Mouse (Mus musculus) heart, embryonic 15.5 days (tissue): ENCODE results near the gene Pemt. TPM values are rescaled to one million over a fixed set of nuclear protein-coding genes. Genes with fewer than 3 reads are reported as not detected.
"Not testable (repeated sequence)": the region's sequence is repeated elsewhere in the genome, so short reads cannot be mapped to it uniquely, and the experiment has no call there.

Source experiments
- ATAC-seq: fragments of 200-750 bp; cut with Nextera tagmentation; replicated peaks from 2 replicates; pipeline ENCODE4 v1.8.0; 2017; ENCODE audit warnings: low read depth, moderate TSS enrichment; ENCODE audit not compliant: insufficient number of reproducible peaks, insufficient read depth, low FRiP score
- H3K27ac ChIP-seq: fragments of 300-500 bp; sonication (generic); 2 replicates; pipeline ENCODE4 v1.5.1; 2015; ENCODE audit warnings: mild to moderate bottlenecking, inconsistent platforms
- H3K27me3 ChIP-seq: fragments of 300-500 bp; sonication (generic); 2 replicates; pipeline ENCODE4 v1.6.1; 2015; ENCODE audit warnings: inconsistent platforms
- H3K36me3 ChIP-seq: fragments of 300-500 bp; sonication (generic); 2 replicates; pipeline ENCODE4 v1.6.1; 2015; ENCODE audit warnings: mild to moderate bottlenecking, inconsistent platforms
- H3K4me1 ChIP-seq: fragments of 300-500 bp; sonication (generic); replicated peaks from 2 replicates; pipeline ENCODE4 v1.6.1; 2015; ENCODE audit warnings: inconsistent platforms
- H3K4me2 ChIP-seq: fragments of 300-500 bp; sonication (generic); 2 replicates; pipeline ENCODE4 v1.6.1; 2015; ENCODE audit warnings: inconsistent platforms, mild to moderate bottlenecking, moderate library complexity
- H3K4me3 ChIP-seq: fragments of 300-500 bp; sonication (generic); 2 replicates; pipeline ENCODE4 v1.5.1; 2015; ENCODE audit warnings: mild to moderate bottlenecking, inconsistent platforms
- H3K9ac ChIP-seq: fragments of 300-500 bp; sonication (generic); 2 replicates; pipeline ENCODE4 v1.6.1; 2015; ENCODE audit warnings: mild to moderate bottlenecking, inconsistent platforms
- H3K9me3 ChIP-seq: fragments of 300-500 bp; sonication (generic); replicated peaks from 2 replicates; pipeline ENCODE4 v1.6.1; 2016; ENCODE audit warnings: inconsistent platforms
- WGBS: fragments of 180-500 bp; shearing (Covaris S2); methylation state at CpG from one replicate; pipeline ENCODE4 v1.1.7; 2015; ENCODE audit warnings: mixed read lengths; 5-methylcytosine and 5-hydroxymethylcytosine counted together
- polyA plus RNA-seq: library from polyadenylated mRNA; unstranded; fragments of >200 nt; fragmentation: Nextera tagmentation; extraction: Ambion mirVana; gene quantifications from 2 replicates; pipeline ENCODE4 v1.2.1, GENCODE M21; 2015

Gene Pemt
- polyA plus RNA-seq, 1 experiment from 2014 or later, result 7.3 TPM

DNA sequence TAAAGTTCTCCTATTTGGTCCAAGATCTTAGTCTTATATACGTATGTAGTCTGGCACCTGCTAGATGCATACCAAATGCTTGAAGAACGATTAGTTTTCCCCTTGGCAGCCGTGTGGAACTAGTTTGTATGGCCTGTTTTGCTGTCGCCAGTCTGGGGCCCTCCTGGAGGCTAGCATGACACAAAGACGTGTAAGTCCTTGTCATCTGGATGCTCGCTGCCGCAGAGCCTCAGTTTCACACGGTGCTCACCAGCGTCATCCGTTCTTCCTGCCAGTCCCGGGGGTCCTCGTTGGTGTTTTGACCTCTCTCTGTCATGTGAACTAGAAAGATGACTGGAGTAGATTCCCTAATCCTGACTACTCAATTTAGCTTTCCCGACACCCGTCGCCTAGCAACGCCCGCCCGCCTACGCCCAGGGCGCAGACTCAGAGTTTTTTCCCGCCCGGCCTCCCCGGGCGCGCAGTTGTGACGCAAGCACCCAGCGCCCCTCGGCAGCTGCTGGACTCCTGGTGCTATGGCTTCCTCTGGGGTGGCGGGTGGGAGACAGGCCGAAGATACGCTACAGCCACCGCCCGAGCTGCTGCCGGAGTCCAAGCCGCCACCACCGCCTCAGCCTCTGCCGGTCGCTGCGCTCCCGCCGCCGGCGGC lies 98.4 kb downstream of the Pemt start, which contains the start of gene Med9:
Gene Med9, plus strand, starts transcription at position 455 of the 649 bp plus-strand sequence.
- WGBS, result under 1% methylated on average over 42 of the region's 43 CpGs

DNA sequence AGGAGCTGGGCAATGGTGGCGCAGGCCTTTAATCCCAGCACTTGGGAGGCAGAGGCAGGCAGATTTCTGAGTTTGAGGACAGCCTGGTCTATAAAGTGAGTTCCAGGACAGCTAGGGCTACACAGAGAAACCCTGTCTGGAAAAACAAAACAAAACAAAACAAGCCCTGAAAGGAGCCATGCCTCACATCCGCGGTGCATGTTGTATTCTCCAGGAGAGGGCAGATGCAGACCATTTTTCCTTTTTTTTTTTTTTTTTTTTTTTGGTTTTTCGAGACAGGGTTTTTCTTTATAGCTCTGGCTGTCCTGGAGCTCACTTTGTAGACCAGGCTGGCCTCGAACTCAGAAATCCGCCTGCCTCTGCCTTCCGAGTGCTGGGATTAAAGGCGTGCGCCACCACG lies 101.4 kb downstream of the Pemt start:
- not testable (repeated sequence) for ATAC-seq

More for the DNA sequence above, 98.4 kb downstream of the Pemt start, which contains the start of gene Med9:
- Histone ChIP-seq H3K4me2 (peak within 1 kb of the TSS; percentile 79), H3K9me3 (no peaks in the 10 kb centered on the region), H3K27ac (peak within 1 kb of the TSS; percentile 78), H3K36me3 (no peaks in the 10 kb centered on the region), H3K4me1 (peaks cover 22% of the 10 kb centered on the region), H3K9ac (peak within 1 kb of the TSS; percentile 97), H3K4me3 (peak within 1 kb of the TSS; percentile 74), H3K27me3 (no peaks in the 10 kb centered on the region)
- peak; percentile 95 for ATAC-seq

DNA sequence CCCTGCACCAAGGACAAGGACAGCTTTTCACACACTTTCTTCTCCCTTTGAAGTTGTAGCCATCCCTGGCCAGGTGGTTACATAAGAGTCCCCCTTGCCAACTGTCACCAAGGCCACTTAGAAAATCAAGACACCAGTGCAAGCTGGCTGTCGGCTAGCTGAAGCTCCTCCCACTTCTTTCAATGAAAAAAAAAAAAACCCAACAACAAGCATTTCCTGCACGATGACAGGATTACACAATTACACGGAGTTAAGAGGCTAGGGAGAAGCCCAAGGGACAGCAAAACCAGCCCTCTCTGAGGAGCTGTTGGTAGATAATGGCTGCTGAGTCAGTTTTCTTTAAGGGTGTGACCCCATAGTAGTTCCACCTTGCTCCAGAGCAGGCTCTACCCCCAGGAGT lies 104.9 kb downstream of the Pemt start:
- ATAC-seq, result no peak
- Histone ChIP-seq H3K9me3 (no peaks in the 10 kb centered on the region), H3K36me3 (no peaks in the 10 kb centered on the region), H3K9ac (no peak overlapping the region), H3K4me3 (no peak overlapping the region), H3K27ac (no peak overlapping the region), H3K27me3 (no peaks in the 10 kb centered on the region), H3K4me2 (no peak overlapping the region), H3K4me1 (peaks cover 4% of the 10 kb centered on the region)
- WGBS, result 13% methylated on average over 3 of the region's 3 CpGs

More for the DNA sequence above, 101.4 kb downstream of the Pemt start:
- H3K27ac ChIP-seq, H3K9me3 ChIP-seq, H3K27me3 ChIP-seq, H3K4me2 ChIP-seq, H3K9ac ChIP-seq, H3K4me3 ChIP-seq, H3K36me3 ChIP-seq: not testable (repeated sequence)
- WGBS, result 84% methylated on average over 10 of the region's 10 CpGs
- peaks cover 24% of the 10 kb centered on the region for H3K4me1 ChIP-seq

GRCm38 (mm10) chr11:59940645-59941044 lies 105.6 kb downstream of the Pemt start:
- no peaks in the 10 kb centered on the region for H3K9me3 ChIP-seq
- peaks cover 4% of the 10 kb centered on the region for H3K4me1 ChIP-seq
- H3K9ac ChIP-seq, result no peak overlapping the region
- H3K27ac ChIP-seq, result no peak overlapping the region
- WGBS, result 47% methylated on average over 3 of the region's 3 CpGs
- no peaks in the 10 kb centered on the region for H3K36me3 ChIP-seq
- H3K4me3 ChIP-seq, result no peak overlapping the region
- no peak for ATAC-seq
- no peaks in the 10 kb centered on the region for H3K27me3 ChIP-seq
- no peak overlapping the region for H3K4me2 ChIP-seq

DNA sequence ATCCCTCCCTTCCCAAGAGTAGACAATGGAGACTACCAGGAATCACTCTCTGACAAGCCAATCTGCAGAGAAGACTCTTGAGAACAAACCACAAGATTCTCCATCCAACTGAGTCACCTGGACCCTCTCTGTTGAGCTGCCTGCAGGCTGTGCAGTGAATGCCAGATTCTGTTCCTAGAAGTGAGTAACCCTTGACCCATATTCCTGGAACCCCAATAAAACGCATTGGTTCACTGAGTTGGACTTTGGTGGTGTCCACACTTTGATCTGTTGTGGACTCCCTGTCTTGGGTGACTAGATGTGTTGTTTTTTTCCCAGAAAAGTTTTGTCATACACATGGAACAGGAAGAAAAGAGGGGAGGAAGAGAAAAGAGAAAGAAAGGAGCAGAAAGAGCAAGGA lies 106.5 kb downstream of the Pemt start:
- Histone ChIP-seq H3K9me3 (no peaks in the 10 kb centered on the region), H3K27me3 (no peaks in the 10 kb centered on the region), H3K36me3 (no peaks in the 10 kb centered on the region), H3K27ac (no peak overlapping the region), H3K9ac (no peak overlapping the region), H3K4me2 (no peak overlapping the region), H3K4me1 (peaks cover 4% of the 10 kb centered on the region), H3K4me3 (no peak overlapping the region)
- no peak for ATAC-seq
- 74% methylated on average over 1 of the region's 1 CpGs for WGBS

GRCm38 (mm10) chr11:59937615-59938014 lies 108.7 kb downstream of the Pemt start:
- peaks cover 14% of the 10 kb centered on the region for H3K4me1 ChIP-seq
- 41% methylated on average over 2 of the region's 2 CpGs for WGBS
- no peak overlapping the region for H3K27ac ChIP-seq
- H3K4me3 ChIP-seq, result no peak overlapping the region
- H3K27me3 ChIP-seq, result no peaks in the 10 kb centered on the region
- H3K4me2 ChIP-seq, result no peak overlapping the region
- H3K9me3 ChIP-seq, result no peaks in the 10 kb centered on the region
- H3K9ac ChIP-seq, result no peak overlapping the region
- H3K36me3 ChIP-seq, result no peaks in the 10 kb centered on the region
- ATAC-seq, result no peak

GRCm38 (mm10) chr11:59937023-59937422 lies 109.3 kb downstream of the Pemt start:
- H3K27ac ChIP-seq, result no peak overlapping the region
- H3K9me3 ChIP-seq, result no peaks in the 10 kb centered on the region
- H3K4me1 ChIP-seq, result peaks cover 14% of the 10 kb centered on the region
- H3K4me2 ChIP-seq, result no peak overlapping the region
- no peak overlapping the region for H3K4me3 ChIP-seq
- no peaks in the 10 kb centered on the region for H3K27me3 ChIP-seq
- no peak overlapping the region for H3K9ac ChIP-seq
- 74% methylated on average over 3 of the region's 3 CpGs for WGBS
- no peaks in the 10 kb centered on the region for H3K36me3 ChIP-seq
- ATAC-seq, result no peak

DNA sequence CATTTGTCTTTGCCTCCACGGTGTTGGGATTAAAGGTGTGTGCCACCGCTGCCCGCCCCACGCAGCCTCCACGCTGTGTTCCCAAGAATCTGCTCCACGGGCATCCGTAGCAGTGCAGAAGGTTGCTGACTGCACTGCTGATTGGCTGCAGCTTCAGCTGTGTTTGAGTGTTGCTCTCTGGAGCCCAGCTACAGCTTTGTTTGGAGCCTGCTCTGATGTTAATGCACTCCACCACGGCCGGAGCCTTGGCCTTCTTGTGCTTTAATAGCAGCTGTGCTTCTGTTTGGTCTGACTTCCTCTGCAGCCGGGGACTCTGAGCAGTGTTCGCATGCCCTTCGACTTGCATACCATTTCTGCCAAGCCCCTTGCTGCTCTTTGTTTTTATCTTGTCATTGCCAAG lies 112.3 kb downstream of the Pemt start:
- peaks cover 12% of the 10 kb centered on the region for H3K4me1 ChIP-seq
- 37% methylated on average over 12 of the region's 12 CpGs for WGBS
- H3K4me3 ChIP-seq, result no peak overlapping the region
- H3K27me3 ChIP-seq, result no peaks in the 10 kb centered on the region; the same call in 1 of the 2 replicates
- H3K27ac ChIP-seq, result no peak overlapping the region
- no peaks in the 10 kb centered on the region for H3K36me3 ChIP-seq
- no peak overlapping the region for H3K9ac ChIP-seq
- no peaks in the 10 kb centered on the region for H3K9me3 ChIP-seq
- no peak overlapping the region for H3K4me2 ChIP-seq
- no peak; the same call in 1 of the 2 replicates for ATAC-seq

- Histone ChIP-seq H3K27me3 (no peaks in the 10 kb centered on the region; the same call in 1 of the 2 replicates), H3K4me1 (peaks cover 12% of the 10 kb centered on the region), H3K9ac (no peak overlapping the region), H3K4me2 (no peak overlapping the region), H3K4me3 (no peak overlapping the region), H3K9me3 (no peaks in the 10 kb centered on the region), H3K27ac (no peak overlapping the region), H3K36me3 (no peaks in the 10 kb centered on the region)
- ATAC-seq, result no peak
- WGBS, result 62% methylated on average over 9 of the region's 9 CpGs
These were observed 113.5 kb downstream of the Pemt start for GRCm38 (mm10) chr11:59932560-59933337.

DNA sequence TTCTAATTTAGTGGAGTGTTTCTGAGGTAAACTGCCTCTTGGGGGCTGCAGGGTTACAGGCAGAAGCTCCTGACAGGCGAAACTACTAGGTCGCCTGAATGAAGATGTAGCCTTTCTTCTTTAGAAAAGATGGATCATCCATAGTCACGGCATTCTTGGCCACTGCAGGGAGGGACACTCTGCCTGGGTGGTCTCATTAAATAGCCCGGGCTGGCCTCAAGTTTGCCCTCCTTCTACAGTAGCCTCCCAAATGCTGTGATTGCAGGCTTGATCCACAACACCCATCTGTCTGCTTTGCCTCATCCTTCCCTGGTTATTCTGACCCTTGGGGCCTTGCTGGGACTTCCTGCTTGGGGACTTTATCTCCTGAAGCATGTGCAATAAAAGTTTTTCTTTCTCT lies 116.3 kb downstream of the Pemt start:
- Histone ChIP-seq H3K36me3 (no peaks in the 10 kb centered on the region), H3K4me3 (no peak overlapping the region), H3K9me3 (no peaks in the 10 kb centered on the region), H3K4me2 (no peak overlapping the region), H3K4me1 (peaks cover 12% of the 10 kb centered on the region), H3K27ac (no peak overlapping the region), H3K27me3 (no peaks in the 10 kb centered on the region; the same call in 1 of the 2 replicates), H3K9ac (no peak overlapping the region)
- 56% methylated on average over 4 of the region's 4 CpGs for WGBS
- no peak for ATAC-seq

DNA sequence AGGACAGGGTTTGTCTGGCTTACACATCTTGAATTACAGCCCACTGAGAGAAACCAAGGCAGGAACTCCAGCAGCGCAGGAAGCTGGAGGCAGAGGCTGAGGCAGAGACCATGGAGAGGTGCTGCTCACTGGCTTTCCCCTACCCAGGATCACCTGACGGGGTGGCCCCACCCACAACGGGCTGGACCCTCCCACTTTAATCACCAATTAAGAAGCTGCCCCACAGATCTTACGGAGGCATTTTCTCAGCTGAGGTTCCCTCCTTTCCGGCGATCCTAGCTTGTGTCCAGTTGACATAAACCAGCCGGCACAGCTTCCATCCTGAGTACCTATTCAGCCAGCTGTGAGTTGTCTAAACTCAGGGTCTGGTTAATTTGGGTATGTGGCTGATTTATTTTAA lies 125.0 kb downstream of the Pemt start:
- Histone ChIP-seq H3K27ac (no peak overlapping the region), H3K9me3 (no peaks in the 10 kb centered on the region), H3K4me1 (peaks cover 22% of the 10 kb centered on the region; the same call in 1 of the 2 replicates), H3K4me3 (no peak overlapping the region), H3K4me2 (peak overlapping the region; percentile 3; the same call in 1 of the 2 replicates), H3K9ac (no peak overlapping the region), H3K36me3 (no peaks in the 10 kb centered on the region), H3K27me3 (no peaks in the 10 kb centered on the region)
- 28% methylated on average over 7 of the region's 7 CpGs for WGBS
- no peak for ATAC-seq
